Mouse (Mus musculus): ENCODE results near the gene Tbc1d5.

DNA sequence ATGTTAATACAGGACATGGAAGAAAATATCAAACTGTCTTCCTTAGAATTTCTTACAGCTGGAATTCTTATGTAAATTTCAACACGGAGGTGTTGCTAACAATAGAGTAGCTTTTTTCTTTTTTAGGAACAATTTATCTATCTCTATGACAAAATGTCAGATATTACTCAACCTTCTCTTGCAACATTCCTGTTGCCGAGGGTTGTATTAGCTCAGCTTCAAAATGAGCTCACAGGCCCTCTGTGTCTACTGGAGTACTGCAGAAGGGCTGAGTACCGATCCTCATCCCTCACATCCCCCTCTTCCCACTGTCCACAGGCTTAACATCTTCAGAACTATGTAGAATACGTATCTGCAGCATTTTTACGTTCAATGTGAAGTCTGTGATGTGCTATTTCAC is 302.7 kb downstream of the Tbc1d5 start:
- TF ChIP-seq MYC (IDR thresholded peaks at IDR 0.05; ENCODE audit: low read depth, low read length) (no peak), MAX (IDR thresholded peaks at IDR 0.05; ENCODE audit: low read length) (no peak), IRF4 (IDR thresholded peaks at IDR 0.05; ENCODE audit: low read depth, low read length) (no peak), RCOR1 (conservative IDR thresholded peaks at IDR 0.05; ENCODE audit: low read depth, low read length) (no peak), BHLHE40 (IDR thresholded peaks at IDR 0.05; ENCODE audit: low read depth, low read length) (no peak), CTCF (conservative IDR thresholded peaks at IDR 0.05 in 1 of 2, IDR thresholded peaks at IDR 0.05 in 1 of 2; ENCODE audit: low read depth in 2 of 2, low read length in 2 of 2) (no peak), USF1 (IDR thresholded peaks at IDR 0.05; ENCODE audit: low read depth, low read length) (no peak), CHD1 (IDR thresholded peaks at IDR 0.05; ENCODE audit: low read depth, low read length) (no peak), POLR2A (IDR thresholded peaks at IDR 0.05; ENCODE audit: low read depth, low read length) (no peak)
